Mouse (Mus musculus) gastrocnemius, adult 2 months (tissue): ENCODE data around the gene Pstpip1. TPM values are rescaled to one million over a fixed set of nuclear protein-coding genes. Genes with fewer than 3 reads are reported as not detected.
A peak's percentile ranks its signal among the peaks of the same experiment; 100 is the strongest.

Source experiments
- DNase-seq: peaks from one replicate; pipeline ENCODE4 v3.0.0; 2022
- H3K27ac ChIP-seq: fragments of 200-600 bp; 2 replicates; pipeline ENCODE4 v1.8.1; 2022; ENCODE audit warnings: mild to moderate bottlenecking
- H3K4me3 ChIP-seq: fragments of 200-600 bp; 2 replicates; pipeline ENCODE4 v1.8.1; 2022; ENCODE audit warnings: mild to moderate bottlenecking, moderate library complexity
- CTCF ChIP-seq: fragments of 200-600 bp; IDR thresholded peaks from 2 replicates; pipeline ENCODE4 v1.8.1; 2022; ENCODE audit warnings: antibody characterized with exemption, mild to moderate bottlenecking, moderate library complexity
- intact Hi-C: fragments of 180-260 bp; cut with DNase I; formaldehyde crosslinking; loops from one replicate; pipeline ENCODE4 v1.15.1; 2025
- long read RNA-seq, 2 experiments: library from polyadenylated mRNA; stranded (forward); transcript quantifications; one replicate each; pipeline ENCODE4 v2.0.0; 2021
- total RNA-seq, 2 experiments: library from RNA; stranded (reverse); gene quantifications; 2 replicates each; pipeline ENCODE4 v1.2.3; 2021

Gene Pstpip1
- 1 to 10 TPM in 1 of 2 experiments, under 1 TPM in 1; 0.77 to 1.1 TPM for total RNA-seq
- long read RNA-seq, experiment 1 = 0 reads
- long read RNA-seq, experiment 2 = 0 reads

GRCm38 (mm10) chr9:56089778-56090520 lies at the start of gene Pstpip1:
Gene Pstpip1 (plus strand): TSS chr9:56089962.
- intact Hi-C loops = no loop called here

GRCm38 (mm10) chr9:56041372-56042180 lies 48.2 kb upstream of the Pstpip1 start, which contains the start of gene Rcn2:
Gene Rcn2 (plus strand): TSS chr9:56041845.
- Histone ChIP-seq H3K4me3 (peak within 1 kb of the TSS; percentile 83), H3K27ac (peak within 1 kb of the TSS; percentile 95)
- DNase-seq = peak; percentile 96
- TF ChIP-seq CTCF = no peak
- intact Hi-C loops = no loop called here

More at GRCm38 (mm10) chr9:56089778-56090520, at the start of gene Pstpip1:
- Histone ChIP-seq H3K4me3 (peak within 1 kb of the TSS; percentile 61), H3K27ac (peak within 1 kb of the TSS; percentile 78)
- DNase-seq = peak; percentile 89
- no peak for TF ChIP-seq CTCF

GRCm38 (mm10) chr9:56042181-56042621 lies 47.6 kb upstream of the Pstpip1 start:
- intact Hi-C loops = no loop called here
- TF ChIP-seq CTCF = no peak
- no peak for DNase-seq
- peak overlapping the region; percentile 95 for H3K27ac ChIP-seq
- peak overlapping the region; percentile 83 for H3K4me3 ChIP-seq

GRCm38 (mm10) chr9:56053796-56054195 lies 36.0 kb upstream of the Pstpip1 start:
- Histone ChIP-seq H3K27ac (peak overlapping the region; percentile 24; the same call in 1 of the 2 replicates), H3K4me3 (no peak overlapping the region)
- intact Hi-C loops = no loop called here
- TF ChIP-seq CTCF = no peak
- no peak for DNase-seq

- H3K27ac ChIP-seq = no peak overlapping the region
- intact Hi-C loops = no loop called here
- no peak overlapping the region for H3K4me3 ChIP-seq
- TF ChIP-seq CTCF = no peak
- DNase-seq = no peak
Observed at GRCm38 (mm10) chr9:56056147-56056546, 33.6 kb upstream of the Pstpip1 start.

GRCm38 (mm10) chr9:56062336-56062735 lies 27.4 kb upstream of the Pstpip1 start:
- DNase-seq = no peak
- no peak overlapping the region for H3K27ac ChIP-seq
- intact Hi-C loops = no loop called here
- no peak overlapping the region for H3K4me3 ChIP-seq
- TF ChIP-seq CTCF = no peak

GRCm38 (mm10) chr9:56065011-56065410 lies 24.8 kb upstream of the Pstpip1 start:
- Histone ChIP-seq H3K27ac (peak overlapping the region; percentile 38; the same call in 1 of the 2 replicates), H3K4me3 (no peak overlapping the region)
- intact Hi-C loops = no loop called here
- no peak for TF ChIP-seq CTCF
- no peak for DNase-seq

- no peak overlapping the region for H3K27ac ChIP-seq
- no peak for TF ChIP-seq CTCF
- intact Hi-C loops = no loop called here
- no peak overlapping the region for H3K4me3 ChIP-seq
- DNase-seq = no peak
Observed at GRCm38 (mm10) chr9:56067964-56068363, 21.8 kb upstream of the Pstpip1 start.

GRCm38 (mm10) chr9:56068630-56069029 lies 21.1 kb upstream of the Pstpip1 start:
- TF ChIP-seq CTCF = no peak
- H3K4me3 ChIP-seq = no peak overlapping the region
- intact Hi-C loops = no loop called here
- H3K27ac ChIP-seq = no peak overlapping the region
- no peak for DNase-seq

GRCm38 (mm10) chr9:56072861-56073260 lies 16.9 kb upstream of the Pstpip1 start:
- no peak overlapping the region for H3K27ac ChIP-seq
- no peak for TF ChIP-seq CTCF
- intact Hi-C loops = no loop called here
- H3K4me3 ChIP-seq = no peak overlapping the region
- DNase-seq = no peak

- no peak for TF ChIP-seq CTCF
- intact Hi-C loops = no loop called here
- H3K27ac ChIP-seq = peak overlapping the region; percentile 71
- no peak for DNase-seq
- H3K4me3 ChIP-seq = no peak overlapping the region
Observed at GRCm38 (mm10) chr9:56074863-56075262, 14.9 kb upstream of the Pstpip1 start.

GRCm38 (mm10) chr9:56075264-56075663 lies 14.5 kb upstream of the Pstpip1 start:
- intact Hi-C loops = no loop called here
- peak; percentile 73 for TF ChIP-seq CTCF
- DNase-seq = peak; percentile 66
- H3K4me3 ChIP-seq = no peak overlapping the region
- peak overlapping the region; percentile 71 for H3K27ac ChIP-seq
